Comparison of ENCODE assay signal across 24 mouse cellular contexts in the genomic region with DNA sequence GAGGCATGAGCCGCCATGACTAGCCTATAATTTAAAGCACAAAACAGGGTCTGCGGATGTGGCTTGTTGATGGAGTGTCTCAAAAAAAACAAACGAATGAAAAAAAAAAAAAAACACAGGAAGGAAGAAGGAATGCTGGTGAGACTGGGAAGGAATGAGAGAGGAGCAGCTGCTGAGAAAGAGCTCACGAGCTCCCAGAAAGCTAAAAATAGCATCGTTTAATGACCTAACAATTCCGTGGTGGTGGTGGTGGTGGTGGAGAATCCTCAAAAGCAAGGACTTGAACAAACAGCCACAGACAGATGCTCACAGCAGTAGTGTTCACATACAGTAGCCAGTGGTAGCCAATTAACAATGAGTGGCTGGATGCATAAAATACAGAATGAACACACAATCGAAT. TPM values are rescaled to one million over a fixed set of nuclear protein-coding genes. Genes with fewer than 3 reads are reported as not detected.
"Had no signal": no experiment of that assay in that cellular context is flagged by ENCODE, and none has a peak within 500 bp of the region (broad histone marks: within the 10 kb centered on the region; RNA-seq: fewer than 3 reads in every experiment).

No protein-coding gene starts in this region.

- H3K4me3 ChIP-seq: intestine, embryonic 15.5 days; layer of hippocampus, adult 2 months; limb, embryonic 10.5 days; limb, embryonic 13.5 days; liver, embryonic 12.5 days; liver, embryonic 15.5 days; lung, embryonic 15.5 days; neural tube, embryonic 12.5 days; neural tube, embryonic 15.5 days had no signal

- H3K27ac ChIP-seq: intestine, embryonic 15.5 days; layer of hippocampus, adult 2 months; limb, embryonic 10.5 days; limb, embryonic 13.5 days; liver, embryonic 12.5 days; liver, embryonic 15.5 days; lung, embryonic 15.5 days; neural tube, embryonic 12.5 days; neural tube, embryonic 15.5 days had no signal

- H3K4me2 ChIP-seq: intestine, embryonic 15.5 days; limb, embryonic 13.5 days; liver, embryonic 12.5 days; liver, embryonic 15.5 days; lung, embryonic 15.5 days; midbrain, embryonic 11.5 days; neural tube, embryonic 12.5 days; neural tube, embryonic 15.5 days had no signal

- H3K27me3 ChIP-seq: intestine, embryonic 15.5 days; limb, embryonic 13.5 days; liver, embryonic 15.5 days; lung, embryonic 15.5 days; neural tube, embryonic 12.5 days; neural tube, embryonic 15.5 days had no signal

- H3K4me1 ChIP-seq: limb, embryonic 13.5 days; liver, embryonic 15.5 days; lung, embryonic 15.5 days; neural tube, embryonic 12.5 days had no signal

- H3K36me3 ChIP-seq: intestine, embryonic 15.5 days; limb, embryonic 10.5 days; limb, embryonic 13.5 days; liver, embryonic 12.5 days; liver, embryonic 15.5 days; lung, embryonic 15.5 days; neural tube, embryonic 12.5 days; neural tube, embryonic 15.5 days had no signal

- DNase-seq: kidney, adult 9 months; layer of hippocampus, adult 9-11 months; liver; lung, adult 18-20 months; lung, postnatal 10 days; lung, postnatal 36 days; midbrain, embryonic 14.5 days; right cerebral cortex, adult 18-20 months; right cerebral cortex, postnatal 14 days; right cerebral cortex, postnatal 4 days; thymus, adult 18-20 months; thymus, postnatal 36 days had no signal

- H3K9ac ChIP-seq: intestine, embryonic 15.5 days; limb, embryonic 13.5 days; liver, embryonic 12.5 days; liver, embryonic 15.5 days; lung, embryonic 15.5 days; neural tube, embryonic 12.5 days; neural tube, embryonic 15.5 days had no signal

- H3K9me3 ChIP-seq: intestine, embryonic 15.5 days; limb, embryonic 10.5 days; limb, embryonic 13.5 days; liver, embryonic 12.5 days; liver, embryonic 15.5 days; lung, embryonic 15.5 days; neural tube, embryonic 12.5 days; neural tube, embryonic 15.5 days had no signal

- ATAC-seq: intestine, embryonic 15.5 days; liver, embryonic 12.5 days had no signal

RNA-seq across cellular contexts. Expression of a gene that starts 4.6 kb away (rescaled TPM):
- polyA plus RNA-seq: limb, embryonic 10.5 days; liver, embryonic 12.5 days; midbrain, embryonic 11.5 days; midbrain, embryonic 14.5 days; midbrain, postnatal 0 days; neural tube, embryonic 12.5 days; neural tube, embryonic 15.5 days; stomach, embryonic 14.5 days had no signal
